Mouse (Mus musculus): ENCODE results near the gene Cwc27.
A peak's percentile ranks its signal among the peaks of the same experiment; 100 is the strongest.

Gene Cwc27

DNA sequence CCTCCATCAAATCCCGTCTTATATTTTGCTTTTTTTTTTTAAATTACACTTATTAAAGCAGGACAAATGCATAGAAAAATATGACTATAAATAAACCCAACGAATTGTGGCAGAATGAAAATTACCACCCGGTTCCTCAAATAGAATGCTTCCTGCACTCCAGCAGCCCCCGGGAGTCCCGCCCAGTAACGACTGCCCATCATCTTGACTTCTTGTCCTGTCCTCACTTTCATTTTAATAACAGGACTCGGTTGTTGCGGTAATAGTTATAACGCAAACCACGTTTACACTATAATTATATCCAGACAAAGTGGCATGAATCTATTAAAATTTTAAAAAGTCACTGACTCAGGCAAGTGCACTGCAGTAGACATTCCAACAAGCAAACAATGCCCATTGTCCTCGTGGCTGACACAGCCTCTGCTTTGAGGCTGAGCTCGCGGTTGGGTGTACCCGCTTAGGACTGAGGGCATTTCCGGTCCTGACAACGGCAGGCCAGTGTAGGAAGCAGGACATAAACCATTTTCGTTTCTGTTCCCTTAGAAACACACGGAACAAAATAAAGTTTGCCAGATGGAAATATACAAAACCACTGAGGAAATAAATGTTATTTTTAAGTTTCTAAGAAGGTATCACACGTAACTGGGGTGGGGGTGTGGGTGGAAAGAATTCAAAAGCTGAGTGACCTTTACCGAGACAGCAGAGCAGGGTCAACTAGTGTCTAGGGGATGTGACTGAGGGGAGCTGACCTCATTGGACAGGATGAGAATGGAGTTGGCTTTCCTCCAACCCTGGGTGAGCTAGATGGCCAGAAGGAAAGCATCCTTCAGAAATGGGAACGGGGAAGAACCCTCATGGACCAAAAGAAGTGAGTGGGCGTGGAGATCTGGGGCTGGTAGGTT, 206.5 kb downstream of the Cwc27 start:
- DNase-seq (ENCODE audit: low spot score), result no peak

DNA sequence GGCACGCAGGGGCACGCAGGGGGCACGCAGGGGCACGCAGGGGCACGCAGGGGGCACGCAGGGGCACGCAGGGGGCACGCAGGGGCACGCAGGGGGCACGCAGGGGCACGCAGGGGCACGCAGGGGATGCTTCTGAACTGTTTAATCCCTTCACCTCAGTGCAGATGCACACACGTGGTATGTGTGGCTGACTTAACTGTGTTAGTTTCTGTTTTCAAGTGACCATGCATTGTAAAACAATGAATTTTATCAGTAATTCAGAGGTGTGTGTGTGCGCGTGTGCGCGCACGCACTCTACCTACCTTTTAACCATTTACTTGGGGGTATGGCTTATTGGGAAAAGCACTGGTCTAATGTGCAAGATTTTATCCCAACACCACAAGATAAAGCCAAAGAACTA, 208.4 kb downstream of the Cwc27 start:
- DNase-seq (ENCODE audit: low spot score), result no peak

DNA sequence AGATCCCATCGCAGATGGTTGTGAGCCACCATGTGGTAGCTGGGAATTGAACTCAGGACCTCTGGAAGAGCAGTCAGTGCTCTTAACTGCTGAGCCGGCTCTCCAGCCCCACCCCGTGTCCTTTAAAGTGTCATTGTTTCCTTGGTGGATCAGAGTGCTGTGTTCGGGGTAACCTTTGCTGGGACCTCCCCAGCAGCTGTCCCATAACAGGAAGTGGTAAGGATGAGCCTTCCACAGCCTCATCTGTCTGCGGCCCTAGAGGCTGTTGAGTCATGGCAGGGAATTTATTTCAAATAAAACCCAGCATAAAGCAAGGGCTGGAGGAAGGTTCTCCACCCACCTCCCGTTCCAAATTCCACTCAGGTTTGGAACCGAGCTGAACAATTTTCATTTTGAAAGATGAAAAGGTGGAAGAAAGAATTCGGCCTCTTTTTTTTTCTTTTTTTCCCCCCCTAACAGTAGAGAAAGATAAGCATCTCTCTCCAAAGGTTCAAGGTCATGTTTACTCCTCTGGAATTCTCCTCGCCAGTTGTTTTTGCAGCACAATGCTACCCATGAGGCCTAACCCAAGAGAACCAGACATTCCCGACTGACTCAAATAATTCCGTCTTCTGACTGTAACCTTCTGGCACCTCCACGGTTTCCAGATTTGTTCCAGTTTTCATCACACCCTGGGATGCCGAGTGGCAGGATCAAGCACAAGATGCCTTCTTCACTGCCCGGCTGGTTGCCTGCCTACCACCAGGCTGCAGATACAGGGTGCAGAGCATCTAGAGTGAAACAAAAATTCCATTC, 210.0 kb downstream of the Cwc27 start:
- peak; percentile 22 for DNase-seq (ENCODE audit: low spot score)

DNA sequence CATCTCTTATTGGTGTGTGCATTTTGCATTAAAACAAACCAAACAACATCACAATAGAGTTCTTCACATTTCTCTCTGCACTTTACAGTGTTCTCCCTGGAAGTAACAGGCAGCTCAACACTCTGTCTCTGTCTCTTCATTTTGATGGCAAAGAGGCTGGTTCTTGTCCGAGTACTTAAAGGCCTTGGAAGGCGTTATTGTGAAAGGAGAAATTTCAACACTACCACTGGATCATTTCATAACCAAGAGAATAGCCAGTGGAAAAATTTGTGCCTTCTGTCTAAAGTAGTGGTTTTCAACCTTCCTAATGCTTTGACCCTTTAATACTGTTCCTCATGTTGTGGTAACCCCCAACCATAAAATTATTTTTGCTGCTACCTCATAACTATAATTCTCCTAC, 211.8 kb downstream of the Cwc27 start:
- no peak for DNase-seq (ENCODE audit: low spot score)

DNA sequence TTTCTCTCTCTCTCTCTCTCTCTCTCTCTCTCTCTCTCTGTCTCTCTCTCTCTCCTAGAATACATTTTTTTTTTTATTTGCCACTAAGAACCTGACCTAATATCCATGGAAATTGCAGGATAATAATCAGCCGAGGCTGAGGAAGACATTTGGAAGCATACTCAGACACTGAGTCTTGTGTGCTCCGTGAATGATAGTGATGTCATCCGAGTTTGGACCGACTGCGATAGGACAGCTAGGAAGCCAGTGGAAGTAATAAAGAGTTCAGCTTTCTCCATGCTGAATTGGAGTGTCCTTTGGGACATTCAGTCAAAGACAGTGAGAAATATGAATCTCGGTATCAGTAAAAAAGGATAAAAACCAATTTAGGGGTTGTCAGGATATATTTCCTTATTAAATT, 214.7 kb downstream of the Cwc27 start:
- DNase-seq (ENCODE audit: low spot score), result no peak

DNA sequence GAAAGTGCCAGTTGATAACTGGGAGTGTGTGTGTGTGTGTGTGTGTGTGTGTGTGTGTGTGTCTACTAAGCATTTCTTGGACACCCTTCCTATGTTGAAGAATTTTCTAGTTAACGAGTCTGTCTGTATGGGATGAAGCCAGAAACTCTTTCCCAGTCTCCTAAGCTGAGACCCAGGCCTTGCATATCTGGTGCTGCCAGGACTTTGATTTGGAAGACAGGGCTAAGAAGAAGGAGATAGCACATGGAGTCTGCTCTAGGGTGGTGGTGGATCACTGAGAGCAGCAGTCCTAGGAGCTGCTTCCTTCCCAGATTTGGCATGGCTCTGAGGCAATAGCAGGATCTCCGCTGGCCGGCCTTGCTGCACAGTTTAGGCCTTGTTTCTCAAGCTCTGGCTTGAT, 215.2 kb downstream of the Cwc27 start:
- no peak for DNase-seq (ENCODE audit: low spot score)

DNA sequence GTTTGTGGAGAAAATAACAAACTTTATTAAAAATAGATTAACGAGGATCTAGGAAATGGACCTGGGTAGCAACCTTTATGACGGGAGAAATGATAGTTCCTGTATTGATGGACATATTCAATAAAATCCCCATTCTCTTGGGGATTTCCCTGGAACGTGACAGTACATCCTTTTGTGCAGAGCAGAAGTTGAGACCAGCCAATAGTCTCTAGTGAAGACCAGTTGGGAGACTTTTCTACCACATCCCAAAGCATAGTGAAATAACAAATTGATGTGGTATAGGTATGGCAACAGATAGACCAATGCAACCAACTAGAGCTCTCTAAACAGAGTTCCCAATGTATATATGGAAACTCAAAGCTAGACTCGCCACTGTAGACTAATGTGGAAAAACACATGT, 220.7 kb downstream of the Cwc27 start:
- no peak for DNase-seq (ENCODE audit: low spot score)

DNA sequence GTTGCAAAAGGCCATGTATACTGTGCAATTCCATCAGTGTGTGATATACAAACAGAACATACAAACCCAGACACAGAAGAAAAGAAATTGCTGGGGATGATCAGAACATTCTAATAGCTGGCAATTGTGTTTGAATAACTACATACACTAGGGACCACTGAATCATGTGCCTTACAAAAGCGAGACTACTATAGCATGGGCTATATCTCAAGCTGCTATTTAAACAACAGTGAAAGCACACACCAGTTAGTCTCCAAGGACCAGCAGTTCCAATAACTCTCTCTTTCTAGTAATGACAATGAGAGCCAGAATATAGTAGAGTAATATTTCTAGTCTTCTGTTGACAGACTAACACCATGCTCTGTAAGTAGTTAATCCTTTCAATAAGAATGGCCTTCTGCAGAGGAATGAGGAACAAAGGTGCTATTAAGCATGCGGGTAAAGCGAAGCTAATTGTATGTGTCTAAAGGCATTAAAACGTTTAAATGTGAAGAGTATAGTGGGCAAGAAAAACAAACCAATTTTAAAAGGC, 222.1 kb downstream of the Cwc27 start:
- no peak for DNase-seq (ENCODE audit: low spot score)

DNA sequence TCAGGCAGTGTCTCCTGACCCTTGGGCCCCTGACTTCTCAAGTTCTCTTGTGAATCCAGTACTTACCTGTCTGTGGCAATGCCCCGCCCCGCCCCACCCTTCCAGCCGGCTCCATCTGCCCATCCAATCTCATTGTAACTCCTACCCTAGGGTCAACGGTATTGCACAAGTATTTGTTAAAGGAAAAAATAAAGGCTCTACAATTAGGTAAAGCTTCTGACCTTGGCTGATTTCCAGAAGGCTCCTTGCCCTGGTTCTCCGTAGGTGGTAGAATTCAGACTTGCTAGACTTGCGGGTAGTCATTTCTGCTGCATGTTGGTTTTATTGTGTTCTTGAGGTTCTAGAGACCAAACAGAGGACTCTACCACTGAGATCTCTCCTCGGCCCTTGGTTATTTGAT, 226.0 kb downstream of the Cwc27 start:
- no peak for DNase-seq (ENCODE audit: low spot score)

DNA sequence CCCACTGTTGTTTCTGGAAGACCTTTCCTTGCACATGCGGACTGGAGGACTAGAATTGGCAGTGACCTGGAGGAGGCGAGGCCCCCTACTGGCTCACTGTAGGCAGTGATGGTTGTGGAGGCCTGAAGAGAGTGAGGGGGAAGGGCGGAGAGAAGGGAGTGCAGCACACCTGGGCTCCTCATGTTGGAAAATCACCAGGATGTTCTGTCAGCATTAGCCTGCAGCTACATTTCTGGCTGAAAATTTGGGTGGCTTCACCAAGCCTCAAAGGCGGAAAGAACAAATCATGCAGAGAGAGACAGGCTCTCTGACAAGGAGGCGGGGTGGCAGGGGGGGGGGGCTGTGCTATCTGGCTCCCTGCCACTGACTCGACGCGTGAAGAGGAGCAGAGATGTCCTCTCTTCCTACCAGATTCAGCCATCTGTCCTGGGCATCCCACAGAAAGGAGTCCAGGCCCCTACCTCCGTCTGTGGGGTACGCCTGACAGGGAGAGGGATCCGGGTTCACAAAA, 226.8 kb downstream of the Cwc27 start:
- DNase-seq (ENCODE audit: low spot score), result no peak

DNA sequence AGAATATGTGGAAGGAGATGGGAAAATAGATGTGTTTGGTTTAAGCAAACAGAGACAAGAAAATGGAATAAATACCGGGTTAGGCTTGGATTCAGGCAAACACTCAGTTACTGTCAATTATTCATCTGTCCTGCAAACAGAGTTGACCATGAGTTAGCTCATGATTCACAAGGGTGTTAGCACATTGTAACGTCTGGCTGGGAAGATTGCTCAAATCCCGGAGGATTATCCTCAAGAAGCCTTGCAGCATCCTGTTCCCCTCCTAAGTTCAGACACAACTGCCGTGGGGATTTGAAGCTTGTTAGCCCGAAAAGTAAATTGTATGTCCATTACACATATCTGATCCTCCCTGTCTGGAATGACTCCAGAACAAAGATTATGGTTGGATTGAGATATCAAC, 228.6 kb downstream of the Cwc27 start:
- DNase-seq (ENCODE audit: low spot score), result no peak

Measured in yolk sac, embryonic 10.5 days (tissue).